Mouse (Mus musculus) MEL-GATA-1-ER (cell line): ENCODE results near the gene Wars2.

Experiments
- DNase-seq: peaks from one replicate; pipeline ENCODE4 v3.0.0-alpha.2; 2012; ENCODE audit warnings: low read depth; ENCODE audit errors: extremely low read depth

Wars2 gene

GRCm38 (mm10) chr3:99247996-99248801, 107.3 kb downstream of the Wars2 start:
- DNase-seq, result no peak

DNA sequence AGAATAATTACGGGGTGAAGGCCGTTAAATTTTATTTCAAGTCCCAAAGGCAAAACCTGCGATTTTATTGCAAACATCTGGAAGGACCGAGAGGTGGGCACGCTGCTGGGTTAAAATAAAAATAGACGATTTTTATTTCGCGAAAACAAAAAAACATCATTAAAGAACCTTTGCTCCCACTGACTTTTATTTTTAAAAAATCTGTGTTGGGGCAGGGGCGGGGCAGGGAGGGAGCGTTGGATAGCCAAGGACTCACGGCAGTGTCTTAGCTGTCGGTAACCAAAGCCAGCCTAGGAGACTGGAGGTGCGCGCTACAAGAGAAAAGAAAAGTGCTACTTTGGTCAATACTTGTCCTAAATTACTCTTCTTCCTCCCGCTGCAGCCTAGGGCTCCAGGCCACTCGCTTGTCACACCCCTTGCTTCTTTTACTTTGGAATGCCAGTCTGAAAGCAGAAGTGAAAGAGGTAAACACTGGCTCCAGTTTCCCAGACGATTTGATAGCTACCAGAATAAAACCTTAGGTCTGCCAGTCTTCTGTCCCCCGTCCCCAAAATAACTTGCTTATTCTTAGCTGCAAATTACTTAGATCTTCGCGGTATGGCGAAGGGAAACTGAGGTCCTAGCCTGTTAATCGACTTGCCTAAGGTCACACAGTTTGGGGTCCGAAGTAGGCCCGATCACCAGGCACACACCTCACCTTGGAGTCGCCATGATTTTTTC, 108.1 kb downstream of the Wars2 start:
- no peak for DNase-seq

DNA sequence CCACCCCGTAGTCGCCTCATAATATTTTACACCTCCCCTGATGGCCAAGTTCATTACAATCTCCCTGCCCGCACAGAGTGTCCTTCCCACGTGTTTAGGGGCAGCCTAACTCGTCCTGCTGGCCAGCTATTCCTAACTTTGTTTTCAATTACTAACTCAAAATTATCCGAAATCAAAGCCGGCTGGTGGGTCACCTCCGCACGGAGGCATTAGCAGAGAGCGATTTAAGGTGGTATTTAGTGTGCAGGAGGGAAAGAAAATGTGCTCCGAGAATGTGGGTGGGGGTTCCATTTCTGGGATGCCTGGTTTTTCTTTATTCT, 108.6 kb downstream of the Wars2 start:
- DNase-seq, result no peak

DNA sequence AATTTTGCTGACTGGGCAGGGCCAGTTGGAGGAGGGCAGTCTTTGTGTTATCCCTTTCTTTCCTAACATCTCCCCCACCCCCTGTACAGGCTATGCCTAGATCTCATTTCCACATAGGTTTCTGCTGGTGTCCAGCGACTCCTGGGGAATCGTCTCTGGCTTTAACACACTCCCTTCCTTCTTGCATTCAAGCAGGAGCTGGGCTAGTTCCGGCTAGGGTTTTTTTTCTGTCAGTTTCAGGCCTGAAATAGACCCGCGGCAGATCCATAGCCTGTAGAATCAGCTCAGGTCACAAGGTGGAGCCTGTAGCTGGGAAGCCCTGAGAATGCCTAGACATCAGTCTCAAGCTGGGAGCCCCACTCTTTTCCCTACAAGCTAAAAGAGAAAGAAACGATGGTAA, 109.0 kb downstream of the Wars2 start:
- no peak for DNase-seq

- no peak for DNase-seq
Observed at GRCm38 (mm10) chr3:99251271-99252165, 110.7 kb downstream of the Wars2 start.

DNA sequence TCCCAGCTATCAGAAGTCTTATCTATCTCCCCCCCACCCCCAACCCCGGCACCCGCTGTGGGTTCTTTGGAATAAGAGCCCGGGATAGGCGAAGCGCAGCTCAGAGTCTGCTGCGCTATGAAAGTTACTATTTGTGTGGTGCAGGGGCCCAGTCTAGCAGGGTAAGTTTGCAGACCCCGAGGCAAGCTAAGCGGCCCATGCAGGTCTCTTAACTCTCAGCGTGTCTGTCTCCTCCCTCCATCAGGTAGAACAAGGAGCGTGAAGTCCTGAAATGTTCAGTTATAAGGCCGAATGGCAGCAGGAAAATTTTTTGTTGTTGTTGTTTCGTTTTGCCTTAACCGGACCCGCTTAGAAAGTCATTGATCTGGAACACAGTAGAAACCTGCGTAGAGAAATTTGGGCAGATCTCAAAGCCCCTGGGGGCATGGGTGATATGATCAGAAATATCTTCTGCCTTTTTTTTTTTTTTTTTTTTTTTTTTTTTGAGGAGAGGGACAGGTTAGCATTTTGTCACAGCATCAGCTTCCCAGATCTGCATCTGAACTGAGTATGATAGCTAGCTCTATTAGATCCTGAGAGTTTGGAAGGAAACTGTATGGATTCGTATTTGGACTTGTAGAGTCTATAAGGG, 111.7 kb downstream of the Wars2 start:
- no peak for DNase-seq

DNA sequence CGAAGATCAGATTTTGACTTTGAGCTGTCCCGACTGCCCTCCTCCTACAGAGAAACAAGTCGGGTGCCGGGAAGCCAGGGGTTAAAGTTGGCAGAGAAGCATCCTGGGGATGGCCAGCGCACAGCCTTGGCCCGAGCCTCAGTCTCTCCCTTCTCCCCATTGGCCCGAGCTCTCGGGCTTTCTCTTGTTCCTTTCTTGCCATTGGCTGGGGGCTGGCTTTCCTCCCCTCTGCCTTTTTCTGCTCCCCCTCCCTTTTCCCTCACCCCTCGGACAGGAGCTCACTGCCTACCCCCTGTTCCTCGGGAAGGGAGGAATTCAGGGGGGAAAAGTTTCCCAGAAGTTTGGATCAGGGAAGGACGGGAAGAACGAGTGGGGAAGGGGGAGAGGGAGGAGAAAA, 112.2 kb downstream of the Wars2 start:
- peak; percentile 85 for DNase-seq

DNA sequence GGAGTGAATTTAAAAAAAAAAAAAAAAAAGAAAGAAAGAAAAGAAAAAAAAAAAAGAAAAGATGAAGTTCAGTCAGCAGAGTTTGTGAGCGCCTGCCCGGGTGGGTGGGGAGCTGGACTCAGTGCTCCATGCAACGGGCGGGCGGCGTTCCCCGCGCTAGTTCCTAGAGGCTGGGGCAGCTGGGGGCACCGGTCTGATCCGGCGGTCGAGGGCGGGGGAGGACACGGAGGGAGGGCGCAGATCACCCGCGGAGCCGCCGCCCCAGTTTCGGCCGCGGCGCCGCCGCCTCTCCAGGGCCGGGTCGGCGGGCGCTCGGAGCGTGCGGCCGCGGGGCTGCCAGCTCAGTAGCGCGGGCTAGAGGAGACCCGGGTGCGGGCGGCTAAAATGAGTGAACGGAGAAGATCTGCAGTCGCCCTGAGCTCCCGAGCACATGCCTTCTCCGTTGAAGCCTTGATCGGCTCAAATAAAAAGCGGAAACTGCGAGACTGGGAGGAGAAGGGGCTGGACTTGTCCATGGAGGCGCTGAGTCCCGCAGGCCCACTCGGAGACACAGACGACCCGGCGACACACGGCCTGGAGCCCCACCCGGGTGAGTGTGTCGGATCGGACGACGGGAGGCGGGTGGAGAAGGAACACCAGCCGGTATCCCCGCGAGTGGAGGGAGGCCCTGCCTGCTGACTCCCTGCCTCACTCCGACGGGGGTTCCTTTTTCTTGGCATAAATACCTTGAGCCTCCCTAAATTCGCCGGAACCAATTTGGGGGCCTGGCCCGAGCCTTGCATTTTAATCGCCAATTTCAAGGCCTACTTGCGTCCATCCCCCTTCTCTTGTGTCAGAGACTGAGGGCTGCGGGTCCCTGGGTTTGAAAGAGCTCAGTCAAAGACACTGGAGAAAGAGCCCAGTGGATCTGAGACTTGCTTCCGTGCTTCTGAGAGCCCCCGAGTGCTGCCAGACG, 112.9 kb downstream of the Wars2 start:
- peak; percentile 81 for DNase-seq

- DNase-seq, result peak; percentile 54
Observed at GRCm38 (mm10) chr3:99254559-99255151, 113.8 kb downstream of the Wars2 start.

- DNase-seq, result no peak
Observed at GRCm38 (mm10) chr3:99255411-99256365, 114.8 kb downstream of the Wars2 start.

DNA sequence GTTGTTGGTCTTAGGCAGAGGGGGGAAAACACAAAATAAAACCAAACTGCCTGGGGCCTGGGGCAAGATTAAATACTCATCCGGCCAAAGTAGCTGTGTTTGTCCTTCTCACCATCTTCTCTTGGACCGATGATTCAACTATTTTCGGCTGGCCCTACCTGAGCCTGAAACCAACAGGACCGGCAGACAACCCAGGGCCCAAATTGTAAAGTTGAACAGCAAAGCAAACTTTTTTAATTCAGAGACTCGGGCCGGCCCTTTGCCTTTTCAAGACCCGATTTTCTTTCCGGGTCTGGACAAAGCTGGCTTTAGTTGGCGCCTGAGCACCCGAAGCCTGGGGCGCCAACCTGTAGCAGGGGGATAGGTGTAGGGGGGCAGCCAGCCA, 115.5 kb downstream of the Wars2 start:
- no peak for DNase-seq

DNA sequence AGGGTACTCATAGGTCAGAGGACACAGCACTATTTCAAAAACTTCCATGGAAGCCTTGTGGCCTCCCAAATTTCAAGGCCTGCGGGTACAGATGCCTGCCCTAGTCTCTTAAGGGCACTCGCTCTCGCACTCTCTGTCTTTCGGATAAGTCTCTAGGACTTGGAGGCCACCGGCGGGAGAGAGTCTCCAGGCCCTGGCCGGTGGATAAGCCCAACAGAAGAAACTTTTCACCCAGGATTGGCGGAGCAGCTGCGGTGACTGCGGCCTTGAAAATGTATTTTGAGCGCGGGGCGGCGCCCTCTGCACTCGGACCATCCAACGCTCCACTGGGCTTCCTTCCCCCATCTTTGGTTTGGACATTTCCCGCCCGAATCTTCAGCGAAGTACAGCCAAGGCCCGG, 115.9 kb downstream of the Wars2 start:
- no peak for DNase-seq

DNA sequence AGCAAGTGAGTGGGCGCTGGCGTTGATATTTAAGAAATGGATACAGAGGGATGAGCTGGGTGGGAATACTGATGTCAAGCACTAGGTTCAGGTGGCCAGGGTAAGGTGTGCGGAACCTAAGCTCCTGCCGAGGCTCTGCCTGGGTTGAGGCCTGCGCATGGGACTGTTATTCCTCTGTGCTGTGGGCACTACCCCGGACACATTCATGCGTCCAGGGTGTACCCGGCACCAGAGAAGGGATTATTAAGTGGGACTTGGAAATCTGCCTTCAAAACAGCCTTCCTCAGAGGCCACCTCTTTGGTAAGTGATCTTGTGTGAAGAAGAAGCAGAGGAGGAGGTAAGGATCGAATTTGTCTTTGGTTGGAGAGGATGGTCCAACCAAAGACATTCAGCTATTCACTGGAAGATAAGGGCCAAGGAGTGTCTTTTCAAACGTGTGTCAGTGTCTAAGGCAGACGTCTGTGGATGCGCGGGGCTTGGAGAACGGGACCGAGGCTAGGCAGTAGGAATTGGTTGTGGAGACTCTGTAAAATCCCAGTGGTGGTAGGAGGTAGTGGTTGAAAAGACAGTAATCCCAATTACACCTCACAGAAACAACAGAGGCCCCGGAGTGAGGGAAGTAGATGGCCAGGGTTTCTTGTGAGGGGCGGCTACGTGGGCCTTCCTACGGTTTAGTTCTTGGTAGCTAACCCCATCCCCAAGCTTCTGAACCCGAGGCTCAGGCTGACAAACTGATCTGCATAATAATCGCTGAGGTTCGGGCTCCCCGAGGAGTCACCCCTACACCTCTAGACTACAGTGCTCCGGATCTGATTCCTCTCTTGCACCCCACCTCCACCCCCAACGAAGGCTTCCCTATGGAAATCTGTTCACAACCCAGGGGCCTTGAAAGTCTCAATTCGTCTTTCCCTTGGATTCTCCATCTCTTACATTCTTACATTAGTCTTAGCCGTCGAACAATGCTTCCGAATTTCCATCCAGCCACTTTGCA, 117.0 kb downstream of the Wars2 start:
- no peak for DNase-seq

DNA sequence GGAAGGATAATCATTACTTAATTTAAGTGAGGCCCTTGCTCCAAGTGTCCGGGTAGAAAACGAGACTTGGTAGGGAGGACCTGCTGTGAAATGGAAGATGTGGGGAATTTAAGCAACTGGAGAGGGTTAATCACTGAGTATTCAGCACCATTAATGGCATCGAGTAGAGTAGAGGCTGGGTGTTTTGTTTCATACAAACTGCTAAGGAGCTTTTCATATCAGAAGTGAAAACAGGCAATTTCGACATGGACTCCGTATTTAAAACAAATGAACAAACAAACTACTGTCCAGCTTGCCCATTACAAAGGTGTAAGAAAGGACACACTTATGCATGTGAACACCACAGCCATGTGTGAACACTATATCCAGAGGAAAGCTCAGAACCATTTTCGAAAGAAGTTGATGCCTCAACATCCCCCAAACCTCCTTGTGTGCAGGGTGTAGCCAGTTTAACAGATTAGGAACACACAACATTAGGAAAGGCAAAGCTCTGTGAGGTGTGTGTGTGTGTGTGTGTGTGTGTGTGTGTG, 118.9 kb downstream of the Wars2 start:
- no peak for DNase-seq

- no peak for DNase-seq
Observed at GRCm38 (mm10) chr3:99260395-99260794, 119.5 kb downstream of the Wars2 start.

DNA sequence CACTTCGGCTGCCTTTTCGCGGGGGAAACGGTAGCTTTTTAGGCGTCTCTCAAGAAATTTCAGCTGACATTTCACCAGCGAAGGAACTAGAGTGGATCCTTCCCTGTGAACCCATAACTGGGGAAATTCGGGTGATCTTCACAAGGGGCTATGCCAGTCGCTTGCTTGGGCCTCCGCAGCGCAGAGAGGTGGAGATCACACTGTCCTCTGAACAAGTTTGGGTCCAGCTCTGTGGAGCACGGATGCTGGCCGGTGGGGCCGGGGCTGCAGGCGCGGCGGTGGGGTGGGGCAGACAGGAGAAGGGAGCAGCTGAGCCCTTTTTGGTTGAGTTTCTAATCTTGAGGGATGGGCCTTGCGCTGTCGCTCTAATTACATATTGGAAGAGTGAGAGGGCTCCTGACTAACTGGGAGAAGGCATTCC, 120.5 kb downstream of the Wars2 start:
- DNase-seq, result no peak

GRCm38 (mm10) chr3:99261986-99262385, 121.1 kb downstream of the Wars2 start:
- DNase-seq, result no peak
